Mouse (Mus musculus) olfactory bulb, adult 2 months (tissue): ENCODE data around the gene Stard9.

Experiments
- CTCF ChIP-seq: fragments of 200-500 bp; IDR thresholded peaks from 2 replicates; pipeline ENCODE4 v1.5.1; 2012; ENCODE audit warnings: low read depth, mild to moderate bottlenecking, low read length, moderate library complexity; ENCODE audit not compliant: insufficient read depth
- POLR2A ChIP-seq: fragments of 200-500 bp; IDR thresholded peaks from 2 replicates; pipeline ENCODE4 v1.6.1; 2012; ENCODE audit warnings: mild to moderate bottlenecking, low read depth, low read length, moderate library complexity; ENCODE audit not compliant: insufficient read depth

DNA sequence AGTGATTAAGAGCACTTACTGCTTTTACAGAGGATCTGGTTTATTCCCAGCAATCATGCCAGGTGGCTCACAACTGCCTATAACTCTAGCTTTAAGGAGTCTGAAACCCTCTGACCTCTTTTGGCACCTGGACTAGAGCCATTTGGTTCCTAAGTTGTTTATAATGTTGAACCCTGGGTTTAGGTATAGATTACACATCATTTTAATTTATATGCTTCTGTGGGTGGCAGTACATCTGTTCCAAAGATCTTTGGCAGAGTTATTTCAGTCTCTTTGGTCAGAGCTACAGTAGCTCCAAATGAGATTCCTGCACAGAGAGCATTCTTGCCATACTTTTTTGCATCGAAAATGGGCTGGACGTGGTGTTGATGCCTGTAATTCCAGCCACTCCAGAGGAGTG, 31.2 kb upstream of the Stard9 start:
- TF ChIP-seq CTCF (no peak), POLR2A (no peak)
